Mouse (Mus musculus): ENCODE measurements around the gene Ccl22.

Gene Ccl22

DNA sequence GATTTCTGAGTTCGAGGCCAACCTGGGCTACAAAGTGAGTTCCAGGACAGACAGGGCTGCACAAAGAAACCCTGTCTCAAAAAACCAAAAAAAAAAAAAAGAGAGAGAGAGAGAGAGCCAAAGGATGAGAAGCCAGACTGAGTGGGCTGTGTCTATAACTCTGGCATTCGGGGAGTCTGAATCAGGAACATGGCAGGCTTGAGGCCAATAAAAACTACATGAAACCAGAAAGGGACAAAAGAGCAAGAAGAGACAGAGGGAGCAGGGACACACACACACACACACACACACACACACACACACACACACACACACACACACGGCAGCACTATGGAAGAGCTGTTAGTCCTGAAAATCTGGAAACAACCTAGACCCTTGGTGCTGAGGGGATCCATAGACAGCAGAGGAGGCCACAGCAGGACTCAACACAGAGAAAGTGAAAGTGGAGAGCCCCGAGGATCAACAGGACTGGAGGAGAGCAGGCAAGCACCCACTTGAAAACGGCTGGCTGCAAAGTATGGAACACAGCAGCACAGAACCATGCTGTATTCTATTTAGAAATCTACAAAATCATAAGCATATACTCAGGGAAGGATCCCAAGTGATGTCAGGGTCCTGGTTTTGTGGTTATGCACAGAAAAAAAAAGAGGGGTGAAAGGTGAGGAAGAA, 9.8 kb upstream of the Ccl22 start:
- DNase-seq = no peak

DNA sequence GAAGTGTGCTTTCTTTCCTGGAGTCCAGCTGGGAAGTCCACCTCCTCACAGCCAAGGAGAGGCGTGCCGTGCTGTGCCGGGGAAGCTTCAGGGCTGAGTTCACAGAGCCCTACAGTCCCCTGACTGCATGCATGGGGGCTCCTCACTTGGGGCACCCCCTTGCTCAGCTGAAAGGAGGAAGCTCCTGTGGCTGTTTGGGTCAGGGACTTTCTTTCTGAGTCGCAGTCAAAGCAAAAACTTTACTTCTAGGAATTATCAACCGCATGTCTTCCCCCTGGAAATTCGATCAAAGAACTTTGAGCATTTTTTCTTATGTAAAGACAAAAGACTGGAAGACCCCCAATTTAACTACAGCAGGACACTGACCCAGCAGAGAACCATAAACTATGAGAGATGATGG, 5.6 kb upstream of the Ccl22 start:
- no peak for DNase-seq

DNA sequence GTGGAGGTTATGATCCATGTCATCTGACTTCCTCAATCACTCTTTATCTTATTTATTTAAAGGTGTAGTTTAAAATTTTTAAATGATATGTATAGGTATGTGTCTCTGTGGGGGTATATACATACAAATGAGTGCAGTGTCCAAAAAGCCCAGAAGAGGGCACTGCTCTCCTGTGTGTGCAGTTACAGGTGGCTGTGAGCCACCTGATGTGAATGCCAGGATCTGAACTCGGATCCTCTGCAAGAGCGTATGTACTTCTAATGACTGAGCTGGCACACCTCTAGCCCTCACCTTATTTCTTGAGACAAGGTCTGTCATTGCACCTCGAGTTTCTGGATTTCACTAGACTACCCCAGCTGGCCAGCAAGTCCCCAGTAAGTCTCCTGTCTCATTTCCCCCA, 4.8 kb upstream of the Ccl22 start:
- DNase-seq = no peak

DNA sequence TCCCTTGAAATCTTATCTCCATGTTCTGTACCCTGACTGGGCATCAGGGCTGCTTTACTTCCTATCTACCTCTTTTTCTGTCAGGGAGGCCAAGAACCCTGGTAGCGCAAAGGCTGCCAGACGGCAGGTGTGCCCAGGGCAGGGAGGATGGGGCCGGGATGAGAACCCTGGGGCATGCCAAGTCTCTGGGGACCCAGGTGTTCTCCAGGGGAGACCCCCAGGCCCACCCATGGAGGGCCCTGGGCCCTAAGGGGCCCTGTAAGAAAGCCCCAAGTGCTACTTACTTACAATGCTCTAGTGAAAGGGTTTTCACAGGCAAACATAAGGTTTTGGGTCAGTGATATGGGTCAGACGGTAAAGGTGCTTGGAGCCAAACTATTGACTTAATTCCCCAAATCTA, 3.7 kb upstream of the Ccl22 start:
- no peak for DNase-seq

DNA sequence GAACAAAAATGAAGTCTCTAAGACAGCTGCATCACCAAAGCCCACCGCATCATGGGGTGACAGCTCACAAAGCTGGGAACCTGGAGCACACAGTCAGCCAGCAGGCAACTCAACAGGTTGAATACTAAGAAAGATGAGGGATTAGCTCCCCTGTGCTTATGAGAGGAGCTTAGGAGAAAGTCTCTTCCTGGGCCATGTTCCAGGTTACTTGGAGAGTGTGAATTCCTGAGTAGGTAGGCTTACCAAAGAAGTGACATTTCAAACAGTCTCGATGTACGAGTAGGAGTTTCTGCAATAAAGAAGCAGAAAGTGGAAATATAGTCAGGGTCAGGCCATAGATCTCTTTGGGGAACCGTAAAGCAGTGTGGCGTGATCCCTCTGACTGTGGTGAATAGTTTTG, 906 bp upstream of the Ccl22 start:
- DNase-seq = no peak

DNA sequence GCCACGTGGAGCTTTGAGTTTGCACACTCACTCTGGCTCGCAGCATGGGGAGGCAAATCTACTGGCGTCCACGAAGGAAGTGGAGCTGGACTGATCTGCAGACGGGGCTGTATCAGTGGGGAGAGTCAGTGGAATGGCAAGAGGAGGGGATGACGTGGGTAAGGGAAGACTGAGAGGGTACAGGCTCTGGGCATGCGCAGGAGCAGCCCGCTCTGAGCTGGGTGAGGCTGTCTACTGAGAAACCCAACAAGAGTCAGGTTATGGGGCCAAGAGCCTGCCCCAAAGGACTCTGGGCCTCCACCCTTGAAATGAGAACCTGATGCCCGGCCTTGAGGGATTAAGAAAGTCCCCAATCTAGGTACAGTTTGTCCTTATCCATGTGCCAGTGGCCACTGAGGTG, 418 bp upstream of the Ccl22 start:
- no peak for DNase-seq

DNA sequence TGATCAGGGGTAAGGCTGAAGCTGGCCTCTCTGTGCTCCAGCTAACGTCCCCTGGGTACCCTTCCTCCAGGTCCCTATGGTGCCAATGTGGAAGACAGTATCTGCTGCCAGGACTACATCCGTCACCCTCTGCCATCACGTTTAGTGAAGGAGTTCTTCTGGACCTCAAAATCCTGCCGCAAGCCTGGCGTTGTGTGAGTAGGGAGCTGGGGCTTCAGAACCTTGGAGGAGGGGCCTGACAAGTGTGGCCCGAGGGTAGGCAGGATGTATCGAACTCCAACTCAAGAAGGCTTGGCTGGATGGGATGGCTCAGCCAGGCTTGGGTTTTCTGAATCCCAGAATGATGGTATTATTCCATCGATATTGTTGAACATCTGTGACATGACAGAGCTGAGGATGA, 1.4 kb downstream of the Ccl22 start:
- no peak for DNase-seq

DNA sequence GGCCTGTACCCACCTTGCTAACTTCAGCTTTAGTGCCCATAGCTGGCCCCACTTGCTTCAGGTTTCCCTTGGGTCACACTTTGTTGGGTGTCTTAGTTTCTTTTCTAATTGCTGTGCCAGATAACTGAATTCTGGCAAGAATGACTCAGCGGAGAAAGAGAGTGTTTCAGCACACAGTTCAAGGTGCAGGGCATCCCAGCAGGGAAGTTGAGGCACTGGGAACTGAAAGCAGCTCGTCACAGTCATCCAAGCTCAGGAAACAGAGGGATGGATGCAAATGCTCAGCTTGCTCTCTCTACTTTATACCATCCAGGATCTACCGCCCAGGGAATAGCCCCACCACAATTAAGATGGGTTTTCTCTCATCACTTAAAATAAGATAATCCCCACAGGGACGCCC, 3.0 kb downstream of the Ccl22 start:
- DNase-seq = no peak

DNA sequence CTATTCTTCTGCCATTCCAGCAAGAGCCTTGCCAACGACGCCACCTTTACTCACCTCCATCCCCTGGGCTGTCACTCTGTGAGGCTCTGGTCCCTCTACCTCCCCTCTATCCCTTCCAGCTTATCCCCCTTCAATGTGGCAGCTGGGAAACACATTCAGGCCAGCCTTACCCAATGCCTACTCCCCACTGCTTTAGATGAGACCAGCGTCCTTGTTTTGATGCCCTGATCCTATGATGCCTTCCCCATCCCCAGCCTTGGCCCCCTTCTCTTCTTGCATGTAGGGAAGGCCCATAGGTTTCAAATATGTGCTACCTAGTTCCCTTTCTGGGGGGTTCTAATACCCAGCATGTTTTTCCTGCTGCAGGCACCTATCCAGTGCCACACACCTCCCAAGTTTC, 4.6 kb downstream of the Ccl22 start:
- no peak for DNase-seq

DNA sequence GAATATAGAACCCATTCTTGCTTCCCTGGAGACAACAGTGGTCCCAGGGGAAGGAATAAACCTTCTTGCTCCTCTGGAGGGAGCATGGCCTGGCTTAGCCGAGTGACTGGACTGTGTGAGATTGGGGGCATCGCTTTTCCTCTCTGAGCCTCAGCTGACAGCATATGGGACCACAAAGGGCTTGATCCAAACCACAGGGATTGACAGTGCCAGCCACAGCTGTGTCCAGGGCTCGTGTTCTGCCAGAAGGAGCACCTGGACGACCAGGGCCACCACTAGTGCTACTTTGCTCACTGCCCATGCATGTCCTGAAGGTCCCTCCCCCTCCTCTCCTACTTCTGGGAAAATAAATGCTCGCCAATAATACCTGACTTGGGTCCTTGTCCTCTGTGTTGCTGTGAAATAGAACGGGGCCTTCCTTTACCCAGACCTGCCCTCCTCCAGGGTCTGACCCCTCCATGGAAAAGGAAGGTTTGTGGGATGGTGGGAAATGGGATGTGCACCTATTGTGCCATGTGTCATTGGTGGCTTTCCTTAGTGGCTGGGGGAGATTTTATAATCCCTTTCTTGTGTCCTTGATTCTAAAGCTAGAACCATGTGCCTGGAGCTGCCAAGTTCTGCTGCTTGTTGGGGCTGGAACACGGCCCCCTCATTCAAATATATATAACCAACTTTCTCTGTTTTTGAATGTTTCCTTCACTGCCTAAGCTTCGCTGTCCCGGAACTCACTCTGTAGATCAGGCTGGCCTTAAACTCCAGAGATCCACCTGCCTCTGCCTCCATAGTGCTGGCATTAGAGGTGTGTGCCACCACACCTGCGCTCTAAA, 5.8 kb downstream of the Ccl22 start:
- DNase-seq = no peak

DNA sequence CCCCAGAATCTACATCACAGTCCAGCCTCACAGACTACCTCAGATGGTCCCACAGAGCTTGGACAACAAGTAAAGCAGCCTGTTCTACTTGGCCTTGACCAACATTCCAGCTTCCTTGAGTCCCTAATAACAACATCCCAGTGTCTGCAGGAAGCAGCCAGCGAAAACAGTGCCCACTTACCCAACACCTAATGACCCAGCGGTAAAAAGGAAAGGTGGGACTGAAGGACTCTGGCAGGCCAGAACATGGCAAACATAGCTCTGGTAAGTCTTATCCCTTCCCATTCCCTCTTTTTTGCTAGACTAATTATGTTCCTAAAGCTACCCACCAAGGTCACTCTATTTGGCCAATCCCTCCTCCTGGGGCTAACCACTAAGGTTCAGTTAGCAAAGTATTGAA, 8.6 kb downstream of the Ccl22 start:
- DNase-seq = no peak

DNA sequence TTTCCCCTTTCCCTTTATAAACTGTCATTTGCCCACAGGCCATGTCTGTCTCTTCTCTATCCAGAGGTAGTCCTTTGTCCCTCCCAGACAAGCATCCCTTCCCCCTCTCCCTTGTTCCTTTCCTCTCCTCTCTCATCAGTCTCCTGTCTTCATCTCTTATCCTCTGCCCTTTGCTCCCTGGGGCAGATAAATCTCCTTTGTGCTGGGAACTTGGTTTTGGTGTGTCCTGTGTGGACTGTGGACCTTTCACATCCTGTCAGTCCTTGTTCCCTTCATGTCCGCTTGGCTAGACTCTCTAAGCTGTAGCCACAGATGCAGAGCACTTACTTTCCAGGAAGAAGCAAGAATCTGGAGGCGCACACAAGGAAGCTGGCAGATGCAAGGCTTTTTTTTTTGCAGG, 9.1 kb downstream of the Ccl22 start:
- no peak for DNase-seq

DNA sequence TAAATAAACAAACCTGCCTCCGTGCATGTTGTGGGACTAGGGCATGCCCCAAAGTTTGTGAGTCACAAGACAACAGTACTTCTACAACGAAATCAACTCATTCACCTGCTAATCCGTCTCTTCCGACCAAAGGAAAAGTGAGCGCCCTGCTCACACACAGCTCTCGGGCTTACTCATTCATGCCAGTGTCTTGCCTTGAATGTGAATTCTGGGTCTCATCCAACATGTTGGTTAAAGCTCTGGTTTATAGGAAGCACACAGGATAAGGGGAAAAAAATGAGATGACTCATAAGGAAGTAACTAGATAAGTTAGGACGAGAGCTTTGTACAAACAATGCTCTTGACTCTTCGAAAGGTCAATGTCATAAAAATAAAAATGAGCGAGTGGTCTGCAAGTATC, 21.6 kb downstream of the Ccl22 start:
- no peak for DNase-seq

DNA sequence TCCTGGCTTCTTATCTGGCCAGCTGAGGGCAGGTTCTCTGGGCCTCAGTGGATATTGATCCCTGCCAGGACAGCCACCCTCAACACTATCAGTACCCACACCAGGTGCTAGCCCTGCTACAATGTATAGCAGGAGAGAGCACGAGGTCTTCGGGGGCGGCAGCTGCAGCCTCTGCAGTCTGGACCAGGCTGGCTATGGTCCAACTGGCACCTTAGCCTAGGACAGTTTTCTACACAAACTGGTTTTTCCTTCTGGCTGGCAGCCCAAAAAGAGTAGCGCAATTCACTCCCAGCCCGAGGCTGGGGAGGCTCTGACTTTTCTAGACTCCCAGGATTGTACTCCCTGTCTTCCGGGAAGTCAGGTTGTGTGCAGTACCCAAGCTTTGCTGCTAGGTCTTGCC, 25.6 kb downstream of the Ccl22 start:
- peak; percentile 46 for DNase-seq

DNA sequence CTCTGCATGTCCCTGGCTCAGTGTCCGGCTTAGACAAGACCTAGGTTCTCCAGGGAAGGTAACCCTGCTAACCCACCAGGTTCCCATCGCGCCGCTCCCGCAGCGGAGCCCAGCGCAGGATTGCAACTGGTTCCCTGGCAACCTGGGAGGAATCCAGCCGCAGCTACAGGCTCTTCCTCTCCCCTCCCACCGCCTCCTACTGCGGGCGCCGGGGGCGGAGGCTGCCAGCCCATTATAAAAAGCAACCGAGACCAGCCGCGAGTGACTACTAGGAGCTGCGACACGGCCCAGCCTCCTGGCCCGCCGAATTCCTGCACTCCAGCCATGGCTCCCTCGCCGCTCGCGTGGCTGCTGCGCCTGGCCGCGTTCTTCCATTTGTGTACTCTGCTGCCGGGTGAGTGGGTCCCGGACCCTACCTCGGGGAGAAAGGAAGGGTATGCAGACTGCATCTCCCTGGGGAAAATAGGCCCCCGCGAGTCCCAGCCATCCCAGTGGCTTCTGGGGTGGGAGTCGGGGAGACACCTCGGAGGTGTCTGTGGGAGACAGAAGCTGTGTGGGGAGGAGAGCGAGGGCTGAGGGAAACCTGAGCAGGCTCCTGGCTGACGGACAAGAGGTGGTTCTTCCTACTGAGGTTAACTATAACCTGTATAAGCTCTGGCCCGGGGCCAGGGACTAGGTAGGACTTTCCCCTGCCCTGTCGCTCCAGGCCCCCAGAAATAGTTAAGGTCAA, 26.7 kb downstream of the Ccl22 start, which contains the start of gene Cx3cl1:
Cx3cl1 (plus strand) TSS at position 69 of the 730 bp plus-strand sequence.
- peak; percentile 80 for DNase-seq

DNA sequence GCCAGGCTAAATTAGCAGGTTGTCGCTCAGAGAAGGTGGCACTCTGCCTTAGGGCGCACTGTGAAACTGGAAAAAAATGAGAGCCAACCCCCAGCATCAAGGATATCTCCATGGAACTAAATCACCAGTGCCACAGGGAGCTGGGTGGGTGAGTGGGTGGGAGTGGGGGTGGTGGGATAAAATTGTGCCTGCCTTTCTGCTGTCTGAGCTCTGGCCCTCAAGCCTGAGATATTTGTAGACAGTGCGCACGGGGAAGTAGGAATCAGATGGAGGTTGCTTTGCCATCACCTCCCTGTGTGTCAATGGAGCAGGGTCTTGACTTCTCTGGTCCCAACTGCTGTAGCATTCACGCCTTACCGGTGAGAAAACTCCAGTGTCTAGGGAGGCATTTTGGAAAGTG, 27.7 kb downstream of the Ccl22 start:
- DNase-seq = no peak

DNA sequence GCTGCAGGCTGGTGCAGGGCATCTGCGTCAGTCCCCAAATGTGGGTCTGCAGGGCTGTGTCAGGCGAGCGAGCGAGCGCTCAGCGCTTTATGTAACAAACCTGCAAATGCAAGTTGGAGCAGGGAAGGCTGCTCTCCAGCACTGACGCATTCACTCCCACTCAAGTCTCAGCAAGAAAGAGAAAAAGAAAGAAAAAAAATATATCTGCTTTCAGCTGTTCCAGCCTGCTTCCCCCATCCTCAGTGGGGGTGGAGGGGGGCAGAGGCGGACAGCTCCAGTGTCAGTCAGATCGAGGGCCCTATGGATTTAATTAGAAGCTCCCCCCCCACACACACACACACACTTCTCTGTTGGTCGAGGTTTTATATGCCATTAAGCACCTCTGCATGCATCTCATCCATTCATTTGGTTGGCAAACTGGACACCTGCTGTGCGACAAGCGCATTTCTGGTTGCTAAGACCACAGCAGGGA, 28.3 kb downstream of the Ccl22 start:
- peak; percentile 42 for DNase-seq

DNA sequence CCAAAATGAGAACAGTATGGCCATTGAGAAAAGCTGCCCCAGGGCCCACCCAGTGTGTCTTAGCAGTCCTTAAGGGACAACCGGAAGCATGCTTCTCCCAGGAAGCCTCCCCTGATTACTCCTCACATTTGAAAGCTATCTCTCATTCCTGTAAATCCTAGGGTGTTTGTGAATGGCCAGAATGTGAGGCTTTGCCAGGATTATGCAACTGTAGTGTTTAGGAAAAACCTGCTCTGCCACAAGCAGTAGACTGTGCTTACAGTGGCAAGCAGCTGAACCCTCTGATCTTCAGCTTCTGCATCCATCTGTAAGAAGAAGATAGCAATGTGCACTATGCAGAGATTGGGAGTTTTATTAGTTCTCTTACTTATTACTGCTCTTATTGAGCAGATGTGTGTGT, 29.2 kb downstream of the Ccl22 start:
- no peak for DNase-seq

DNA sequence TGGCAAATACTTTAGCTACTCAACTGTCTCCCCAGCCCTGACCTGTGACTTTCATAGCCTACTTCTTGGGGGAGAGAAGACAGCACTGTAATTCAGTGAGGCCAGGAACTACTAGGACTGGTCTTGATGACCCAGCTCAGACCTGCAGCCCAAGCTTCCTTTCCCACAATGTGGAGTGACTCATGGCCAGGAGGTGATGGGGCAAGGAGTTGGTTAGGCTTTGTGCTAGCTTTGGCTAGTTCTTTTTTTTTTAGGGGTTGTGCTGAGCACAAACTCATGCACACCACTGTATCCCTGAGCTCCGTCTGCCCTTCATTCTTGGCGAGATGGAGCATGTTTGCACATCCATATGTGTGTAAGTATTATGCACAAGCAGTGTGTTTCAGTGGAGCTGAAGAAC, 31.0 kb downstream of the Ccl22 start:
- DNase-seq = no peak

DNA sequence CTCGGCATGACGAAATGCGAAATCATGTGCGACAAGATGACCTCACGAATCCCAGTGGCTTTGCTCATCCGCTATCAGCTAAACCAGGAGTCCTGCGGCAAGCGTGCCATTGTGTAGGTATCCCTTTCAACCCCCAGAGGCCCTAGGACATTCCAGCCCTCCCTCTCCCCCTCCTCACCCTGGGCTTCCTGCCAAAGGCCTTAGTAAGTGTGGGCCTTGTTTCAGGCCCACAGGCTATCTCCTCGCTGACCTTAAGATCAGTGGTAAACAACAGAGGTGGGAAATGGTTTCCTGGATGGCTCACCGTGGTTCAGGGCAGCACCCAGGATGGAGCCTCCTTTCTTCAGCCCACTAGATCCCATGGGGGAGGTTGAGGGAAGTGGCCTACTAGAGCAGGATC, 32.6 kb downstream of the Ccl22 start:
- DNase-seq = no peak

DNA sequence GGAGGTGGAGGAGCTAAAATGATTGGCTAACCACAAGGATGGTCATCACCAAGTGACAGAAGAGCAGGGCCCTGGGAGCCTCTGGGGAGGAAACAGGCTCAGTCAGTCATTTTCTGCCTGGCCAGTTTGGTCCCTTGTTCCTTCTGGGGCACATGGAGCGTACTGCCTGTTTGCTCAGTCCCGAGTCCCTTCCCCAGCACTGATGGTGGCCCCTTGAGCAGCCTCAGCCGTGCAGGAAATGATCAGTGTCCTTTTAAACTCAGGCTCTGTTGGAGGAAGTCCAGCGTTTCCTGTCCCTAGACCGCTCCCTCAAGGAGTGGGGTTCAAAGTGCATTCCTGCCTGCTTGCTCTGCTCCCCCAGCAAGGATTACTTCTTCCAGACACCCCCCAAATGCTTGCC, 33.1 kb downstream of the Ccl22 start:
- no peak for DNase-seq

DNA sequence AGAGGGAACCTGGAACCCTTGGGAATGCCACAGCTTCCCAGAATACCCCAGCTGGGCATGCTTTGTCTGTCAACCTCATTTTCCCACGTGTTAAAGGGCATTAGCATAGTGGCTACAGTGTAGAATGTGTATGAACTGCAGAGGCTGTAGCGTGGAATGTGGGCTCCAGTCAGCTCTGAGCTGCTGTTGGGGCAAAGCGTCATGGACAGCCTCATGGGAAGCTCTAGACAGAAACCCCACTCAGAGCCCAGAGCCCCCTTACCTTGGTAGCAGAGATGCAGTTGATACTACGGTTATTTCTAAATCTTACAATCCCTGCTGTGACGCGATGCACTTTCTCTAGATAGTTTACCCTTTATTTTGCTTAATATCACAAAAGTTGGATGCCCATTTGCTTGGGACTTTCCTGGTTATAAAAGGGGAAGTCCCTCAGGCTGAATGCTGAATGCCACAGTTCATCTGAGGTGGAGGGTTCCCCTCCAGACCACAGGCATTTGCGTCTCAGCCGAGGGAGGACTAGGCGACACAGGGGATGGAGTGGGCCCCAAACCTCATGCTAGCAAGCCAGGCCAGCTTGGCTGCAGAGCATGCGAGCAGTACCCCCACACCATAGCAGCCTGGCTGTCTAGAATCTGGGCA, 33.6 kb downstream of the Ccl22 start:
- no peak for DNase-seq

DNA sequence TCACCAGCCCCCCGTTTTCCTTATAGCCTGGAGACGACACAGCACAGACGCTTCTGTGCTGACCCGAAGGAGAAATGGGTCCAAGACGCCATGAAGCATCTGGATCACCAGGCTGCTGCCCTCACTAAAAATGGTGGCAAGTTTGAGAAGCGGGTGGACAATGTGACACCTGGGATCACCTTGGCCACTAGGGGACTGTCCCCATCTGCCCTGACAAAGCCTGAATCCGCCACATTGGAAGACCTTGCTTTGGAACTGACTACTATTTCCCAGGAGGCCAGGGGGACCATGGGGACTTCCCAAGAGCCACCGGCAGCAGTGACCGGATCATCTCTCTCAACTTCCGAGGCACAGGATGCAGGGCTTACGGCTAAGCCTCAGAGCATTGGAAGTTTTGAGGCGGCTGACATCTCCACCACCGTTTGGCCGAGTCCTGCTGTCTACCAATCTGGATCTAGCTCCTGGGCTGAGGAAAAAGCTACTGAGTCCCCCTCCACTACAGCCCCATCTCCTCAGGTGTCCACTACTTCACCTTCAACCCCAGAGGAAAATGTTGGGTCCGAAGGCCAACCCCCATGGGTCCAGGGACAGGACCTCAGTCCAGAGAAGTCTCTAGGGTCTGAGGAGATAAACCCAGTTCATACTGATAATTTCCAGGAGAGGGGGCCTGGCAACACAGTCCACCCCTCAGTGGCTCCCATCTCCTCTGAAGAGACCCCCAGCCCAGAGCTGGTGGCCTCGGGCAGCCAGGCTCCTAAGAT, 34.3 kb downstream of the Ccl22 start:
- no peak for DNase-seq

Data from right cerebral cortex, postnatal 4 days (tissue).